In the genomic region with DNA sequence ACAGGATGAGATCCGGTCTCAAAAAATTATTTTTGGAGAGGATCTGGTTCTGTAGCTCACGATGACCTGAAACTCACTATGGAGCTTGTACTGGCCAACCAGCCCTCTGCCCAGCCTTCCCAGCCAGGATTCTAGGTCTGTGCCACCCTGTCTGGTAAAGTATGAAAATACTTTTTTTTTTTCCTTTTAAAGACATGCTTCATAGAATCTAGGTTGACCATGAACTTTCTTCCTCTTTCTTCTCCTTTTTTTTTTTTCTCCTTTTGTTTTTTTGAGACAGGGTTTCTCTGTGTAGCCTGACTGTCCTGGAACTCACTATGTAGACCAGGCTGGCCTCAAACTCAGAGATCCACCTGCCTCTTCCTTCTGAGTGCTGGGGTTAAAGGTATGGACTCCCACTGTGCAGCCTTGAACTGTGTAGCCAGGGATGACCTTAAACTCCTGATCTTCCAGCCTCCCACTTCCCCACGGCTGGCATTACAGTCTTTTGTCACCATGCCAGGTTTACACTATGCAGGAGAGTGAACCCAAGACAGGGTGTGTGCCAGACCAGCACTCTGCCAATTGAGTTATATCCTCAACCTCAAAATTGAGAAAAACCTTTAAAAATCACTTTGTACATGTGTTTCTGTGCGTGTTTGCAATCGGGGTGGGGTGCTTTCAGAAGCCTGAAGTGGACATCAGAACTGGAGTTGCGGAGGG, we compare ENCODE assay signal across 24 mouse cellular contexts. TPM values are rescaled to one million over a fixed set of nuclear protein-coding genes. Genes with fewer than 3 reads are reported as not detected.
DNase-seq lines count a peak whose midpoint lies in the region; TF ChIP-seq lines count a peak whose summit lies in the region.
"Had no signal": no experiment of that assay in that cellular context is flagged by ENCODE, and none has a peak within 500 bp of the region (broad histone marks: within the 10 kb centered on the region; RNA-seq: fewer than 3 reads in every experiment).

No protein-coding gene starts in this region.

- in situ Hi-C loops in CH12.LX (cut with MboI; ENCODE audit: low pct_ligation_motif_present, low pct_unique_long_range_greater_than_20kb, low sequenced_read_pairs): no loop called here

- H3K9ac ChIP-seq in CH12.LX (ENCODE audit: insufficient read depth, low read depth): no peak overlapping the region
- H3K9ac ChIP-seq: embryonic facial prominence, embryonic 15.5 days; heart, embryonic 13.5 days had no signal

- peak; percentile 28 to 31 for DNase-seq in cerebellum, postnatal 10 days
- no peak for DNase-seq in cerebellum, adult 9-11 months
- peak; percentile 38 for DNase-seq in kidney, postnatal 14 days
- DNase-seq in kidney, postnatal 10 days: no peak
- DNase-seq in CH12.LX (ENCODE audit: extremely low read depth) (no peak), adipocyte (ENCODE audit: low spot score) (peak; percentile 35)
- no peak for DNase-seq in frontal cortex, postnatal 14 days (ENCODE audit: low spot score in 2 of 2)
- DNase-seq: cerebellum, adult 8-10 months; gastrocnemius, postnatal 14 days; heart, adult 18-20 months; heart, postnatal 14 days; lung, adult 2 months; midbrain, embryonic 14.5 days; right cerebral cortex, postnatal 14 days; thymus, postnatal 14 days had no signal

- peaks cover 0 to 45% of the 10 kb centered on the region in 2 experiments; a peak in 2 of 4 replicates for H3K4me1 ChIP-seq in CH12.LX (ENCODE audit: control insufficient read depth in 1 of 2, insufficient read depth in 2 of 2)

- no peak overlapping the region for H3K4me2 ChIP-seq in CH12.LX (ENCODE audit: insufficient read depth, low read depth, poor library complexity, severe bottlenecking)
- H3K4me2 ChIP-seq: embryonic facial prominence, embryonic 15.5 days; heart, embryonic 13.5 days had no signal

- H3K79me2 ChIP-seq in CH12.LX (replicated peaks; ENCODE audit: control insufficient read depth, extremely low read depth, insufficient read depth, poor library complexity, severe bottlenecking): peaks cover 33% of the 10 kb centered on the region

- dilution Hi-C loops in CH12.LX (cut with MboI; ENCODE audit: extremely low pct_ligation_motif_present, extremely low pct_unique_long_range_greater_than_20kb, low sequenced_read_pairs): no loop called here

- TF ChIP-seq RAD21 in CH12.LX (IDR thresholded peaks at IDR 0.05; ENCODE audit: low read depth, low read length): no peak

- no peaks in the 10 kb centered on the region for H3K27me3 ChIP-seq in CH12.LX (replicated peaks)
- H3K27me3 ChIP-seq: embryonic facial prominence, embryonic 15.5 days; heart, embryonic 13.5 days; megakaryocyte, embryonic 14.5 days had no signal

- no peak for TF ChIP-seq POLR2A in CH12.LX (IDR thresholded peaks at IDR 0.05; ENCODE audit: low read depth, low read length)

- no peaks in the 10 kb centered on the region for H3K9me3 ChIP-seq in CH12.LX (replicated peaks; ENCODE audit: low read length)
- H3K9me3 ChIP-seq: embryonic facial prominence, embryonic 15.5 days; G1E; heart, embryonic 13.5 days; megakaryocyte, embryonic 14.5 days had no signal

- no peak for TF ChIP-seq EP300 in CH12.LX (IDR thresholded peaks at IDR 0.05; ENCODE audit: low read length)

- TF ChIP-seq CTCF in CH12.LX (conservative IDR thresholded peaks at IDR 0.05 in 1 of 2, IDR thresholded peaks at IDR 0.05 in 1 of 2; ENCODE audit: low read depth in 2 of 2, low read length in 2 of 2): no peak

- H3K4me3 ChIP-seq in CH12.LX (replicated peaks in 1 of 3; ENCODE audit: low read depth in 2 of 3, low read length in 2 of 3, poor library complexity in 1 of 3): no peak overlapping the region
- H3K4me3 ChIP-seq: embryonic facial prominence, embryonic 15.5 days; heart, embryonic 13.5 days; left cerebral cortex, adult 2 months; megakaryocyte, embryonic 14.5 days had no signal

- peaks cover 0 to 34% of the 10 kb centered on the region in 2 experiments for H3K36me3 ChIP-seq in CH12.LX (replicated peaks in 1 of 2; ENCODE audit: control insufficient read depth in 1 of 2, insufficient read depth in 1 of 2, low read length in 1 of 2)

- no peak overlapping the region for H3K27ac ChIP-seq in CH12.LX (ENCODE audit: insufficient read depth, low read depth)
- H3K27ac ChIP-seq: embryonic facial prominence, embryonic 15.5 days; heart, embryonic 13.5 days; hindbrain, postnatal 0 days; left cerebral cortex, adult 2 months had no signal

TF ChIP-seq in CH12.LX, 34 proteins besides CTCF, POLR2A, EP300 and RAD21:
- TF ChIP-seq ZNF384 (IDR thresholded peaks at IDR 0.05; ENCODE audit: low read depth, low read length) (peak; percentile 63), JUN (IDR thresholded peaks at IDR 0.05; ENCODE audit: insufficient read depth, low read depth, low read length) (no peak)

RNA-seq across cellular contexts. Expression of gene Ube2r2, which starts 4.8 kb away (rescaled TPM):
- total RNA-seq in CH12.LX (2012; rRNA removed) (30.4 and 31.7 TPM in 2 replicates), CH12.LX (2014; rRNA removed) (38.9 and 53.7 TPM in 2 replicates)
- polyA plus RNA-seq in CH12.LX (2012; ENCODE audit: insufficient read length, low read depth): 83.7 and 90.9 TPM in 2 replicates

RNA-seq across cellular contexts. Expression of gene Nol6, which starts 16.1 kb away (rescaled TPM):
- 30.0 and 38.1 TPM in 2 replicates for total RNA-seq in CH12.LX (2012; rRNA removed)
- total RNA-seq in CH12.LX (2014; rRNA removed): 22.0 and 24.7 TPM in 2 replicates
- 79.3 and 81.5 TPM in 2 replicates for polyA plus RNA-seq in CH12.LX (2012; ENCODE audit: insufficient read length, low read depth)

RNA-seq across cellular contexts. Expression of gene Aqp3, which starts 42.3 kb away (rescaled TPM):
- total RNA-seq in CH12.LX (2012; rRNA removed) (not detected in 2 replicates), CH12.LX (2014; rRNA removed) (not detected in 2 replicates)
- not detected in 2 replicates for polyA plus RNA-seq in CH12.LX (2012; ENCODE audit: insufficient read length, low read depth)
- total RNA-seq: common myeloid progenitor, adult 5-6 weeks; gastrocnemius, postnatal 14 days; left cerebral cortex, adult 2 months; left cerebral cortex, postnatal 36 days had no signal
- polyA plus RNA-seq: forebrain, embryonic 14.5 days; midbrain, embryonic 14.5 days had no signal

Comparison
In these comparisons a context has a peak if more than half of its experiments do, and no peak if none do; other contexts are left out.
1. DNase-seq: peak in cerebellum, postnatal 10 days (2 of 2), kidney, postnatal 14 days (single experiment) and adipocyte (single experiment); none in cerebellum, adult 9-11 months (single experiment), kidney, postnatal 10 days (single experiment), CH12.LX (single experiment) and frontal cortex, postnatal 14 days (0 of 2).